Mouse (Mus musculus) G1E (cell line): ENCODE results near the gene Nuak2. TPM values are rescaled to one million over a fixed set of nuclear protein-coding genes. Genes with fewer than 3 reads are reported as not detected.
"Not testable (repeated sequence)": the region's sequence is repeated elsewhere in the genome, so short reads cannot be mapped to it uniquely, and the experiment has no call there.

Experiments
- ATAC-seq: 2 replicates; pipeline ENCODE4 v1.8.0; 2016; ENCODE audit warnings: mild to moderate bottlenecking; ENCODE audit not compliant: insufficient number of reproducible peaks, poor library complexity, low FRiP score, severe bottlenecking; ENCODE audit errors: extremely low read depth
- DNase-seq: peaks from one replicate; pipeline ENCODE4 v3.0.0; 2012; ENCODE audit warnings: low spot score
- H3K27me3 ChIP-seq: 2 replicates; pipeline ENCODE4 v1.6.1; 2012; ENCODE audit warnings: mild to moderate bottlenecking, low read length, inconsistent platforms; ENCODE audit not compliant: insufficient read depth
- H3K36me3 ChIP-seq: replicated peaks from 2 replicates; pipeline ENCODE3; 2012; ENCODE audit warnings: mild to moderate bottlenecking, inconsistent platforms
- H3K4me1 ChIP-seq: 2 replicates; pipeline ENCODE4 v1.6.1; 2012; ENCODE audit warnings: low read depth, low read length, inconsistent platforms, mixed read lengths; ENCODE audit not compliant: insufficient read depth
- H3K4me3 ChIP-seq: 2 replicates; pipeline ENCODE4 v1.5.1; 2012; ENCODE audit warnings: low read depth, mild to moderate bottlenecking, inconsistent platforms, low read length, moderate library complexity, mixed read lengths
- H3K9me3 ChIP-seq: replicated peaks from 2 replicates; pipeline ENCODE4 v1.6.1; 2012; ENCODE audit warnings: inconsistent platforms
- CTCF ChIP-seq: IDR thresholded peaks from 2 replicates; pipeline ENCODE4 v1.5.1; 2012; ENCODE audit warnings: low read depth, low read length, inconsistent platforms, mixed read lengths
- GATA1 ChIP-seq: IDR thresholded peaks from 2 replicates; pipeline ENCODE4 v1.6.1; 2012; ENCODE audit warnings: borderline replicate concordance, low read length, inconsistent platforms, mixed read lengths
- GATA2 ChIP-seq: IDR thresholded peaks from 2 replicates; pipeline ENCODE4 v1.6.1; 2012; ENCODE audit warnings: low read depth, low read length, inconsistent platforms, borderline replicate concordance
- POLR2AphosphoS5 ChIP-seq: IDR thresholded peaks from 2 replicates; pipeline ENCODE4 v1.6.1; 2012; ENCODE audit warnings: low read depth, low read length, inconsistent platforms; ENCODE audit not compliant: insufficient replicate concordance
- TAL1 ChIP-seq: conservative IDR thresholded peaks from 2 replicates; pipeline ENCODE4 v1.6.1; 2012; ENCODE audit warnings: low read depth, low read length, inconsistent platforms, mixed read lengths
- polyA plus RNA-seq: library from polyadenylated mRNA; stranded (reverse); fragments of >175 nt; gene quantifications from 2 replicates; pipeline ENCODE4 v1.2.3, GENCODE M21; 2012
- total RNA-seq, 2 experiments: library from RNA; stranded (forward) in 1 of 2; stranded (reverse) in 1 of 2; fragments of 200-1000 nt in 1 of 2; fragments of >200 nt in 1 of 2; fragmentation: Nextera tagmentation in 1 of 2; gene quantifications; 2 replicates each; pipeline ENCODE4 v1.2.3; 2014 to 2017

The Nuak2 gene
- total and polyA plus RNA-seq, 3 experiments, result 0.33 TPM; not detected in 2

DNA sequence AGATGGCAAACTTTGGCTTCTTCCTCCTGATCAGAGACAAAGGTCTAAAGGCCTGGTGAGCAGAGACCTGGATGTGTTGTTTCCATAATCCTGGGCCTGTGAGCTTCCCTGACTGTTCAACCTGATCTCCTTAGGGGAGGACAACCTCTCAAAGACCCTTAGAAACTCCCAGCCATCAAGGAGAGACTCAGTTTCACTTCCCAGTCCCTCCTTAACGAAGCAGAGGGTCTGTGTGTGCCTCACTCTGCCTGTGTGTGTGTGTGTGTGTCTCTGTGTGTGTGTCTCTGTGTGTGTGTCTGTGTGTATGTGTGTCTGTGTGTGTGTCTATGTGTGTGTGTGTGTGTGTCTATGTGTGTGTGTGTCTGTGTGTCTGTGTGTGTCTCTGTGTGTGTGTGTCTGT is 27.7 kb downstream of the Nuak2 start:
- H3K4me1 ChIP-seq, result peaks cover 64% of the 10 kb centered on the region
- no peak for TF ChIP-seq POLR2AphosphoS5
- no peak for TF ChIP-seq TAL1
- no peak for TF ChIP-seq CTCF
- TF ChIP-seq GATA2, result no peak
- TF ChIP-seq GATA1, result no peak
- H3K9me3 ChIP-seq, result no peaks in the 10 kb centered on the region
- DNase-seq, result no peak
- H3K27me3 ChIP-seq, result peaks cover 14% of the 10 kb centered on the region; the same call in 1 of the 2 replicates
- H3K36me3 ChIP-seq, result peaks cover 34% of the 10 kb centered on the region
- H3K4me3 ChIP-seq, result no peak overlapping the region
- no peak for ATAC-seq

DNA sequence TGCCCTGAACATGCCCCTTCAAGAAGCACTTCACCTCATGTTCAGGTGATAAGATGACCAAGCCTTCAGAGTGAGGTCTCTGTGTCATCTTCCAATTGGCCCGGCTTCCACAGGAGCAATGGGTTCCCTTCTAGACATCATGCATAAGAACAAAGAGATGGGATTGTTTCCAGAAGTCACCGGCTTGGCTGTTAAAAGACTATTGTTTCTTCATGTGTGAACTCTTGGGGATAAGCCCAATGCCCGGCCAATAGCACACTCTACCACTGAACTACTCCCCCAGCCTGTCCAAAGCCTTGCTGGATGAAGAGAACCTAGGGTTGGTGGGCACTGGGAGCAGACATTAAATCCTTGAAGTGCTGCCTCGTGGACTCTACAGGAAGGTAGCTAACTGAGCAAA is 29.6 kb downstream of the Nuak2 start:
- Histone ChIP-seq H3K36me3 (peaks cover 40% of the 10 kb centered on the region), H3K4me3 (no peak overlapping the region), H3K4me1 (peaks cover 49% of the 10 kb centered on the region), H3K9me3 (peaks cover 2% of the 10 kb centered on the region), H3K27me3 (peaks cover 14% of the 10 kb centered on the region; the same call in 1 of the 2 replicates)
- ATAC-seq, result no peak
- TF ChIP-seq GATA1 (no peak), CTCF (no peak), GATA2 (no peak), TAL1 (no peak), POLR2AphosphoS5 (no peak)
- DNase-seq, result no peak

DNA sequence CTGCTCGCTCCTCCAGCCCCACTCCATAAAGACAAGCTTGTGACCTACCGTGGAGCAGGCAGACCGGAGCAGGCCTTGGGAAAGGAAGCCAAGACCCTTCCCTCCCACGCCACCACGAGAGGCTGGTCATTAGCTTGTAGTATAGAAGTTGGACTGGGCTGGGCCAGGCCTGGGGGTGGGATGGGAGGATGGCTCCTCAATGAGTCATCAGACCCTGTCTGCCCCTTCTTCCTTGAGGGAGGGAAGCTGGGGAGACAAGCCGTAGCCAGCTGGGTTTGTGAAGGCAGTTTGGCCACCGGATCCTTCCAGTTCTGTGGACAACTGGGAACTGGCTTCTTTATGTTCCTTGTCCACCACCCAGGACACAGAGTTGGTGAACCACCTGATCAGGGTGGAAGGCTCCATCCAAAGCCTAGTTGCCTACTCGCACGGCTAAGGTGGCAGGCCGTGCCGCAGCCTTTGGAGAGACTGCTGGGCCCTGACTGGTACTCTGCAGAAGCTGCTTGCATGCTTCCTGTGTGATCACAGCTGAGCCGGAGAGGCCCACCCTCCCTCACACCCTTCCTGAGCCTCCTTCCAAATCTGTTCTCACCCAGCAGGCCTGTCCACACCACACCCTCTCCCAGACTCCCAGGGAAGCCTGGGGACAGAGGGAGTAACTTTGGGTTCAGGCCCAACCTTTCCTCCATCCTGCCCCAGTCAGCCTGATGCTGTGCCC is 30.4 kb downstream of the Nuak2 start:
- Histone ChIP-seq H3K9me3 (peaks cover 9% of the 10 kb centered on the region), H3K36me3 (peaks cover 44% of the 10 kb centered on the region), H3K27me3 (peaks cover 14% of the 10 kb centered on the region; the same call in 1 of the 2 replicates), H3K4me3 (no peak overlapping the region), H3K4me1 (peaks cover 41% of the 10 kb centered on the region)
- TF ChIP-seq POLR2AphosphoS5 (no peak), CTCF (no peak), GATA2 (no peak), TAL1 (no peak), GATA1 (no peak)
- DNase-seq (no peak), ATAC-seq (no peak)

DNA sequence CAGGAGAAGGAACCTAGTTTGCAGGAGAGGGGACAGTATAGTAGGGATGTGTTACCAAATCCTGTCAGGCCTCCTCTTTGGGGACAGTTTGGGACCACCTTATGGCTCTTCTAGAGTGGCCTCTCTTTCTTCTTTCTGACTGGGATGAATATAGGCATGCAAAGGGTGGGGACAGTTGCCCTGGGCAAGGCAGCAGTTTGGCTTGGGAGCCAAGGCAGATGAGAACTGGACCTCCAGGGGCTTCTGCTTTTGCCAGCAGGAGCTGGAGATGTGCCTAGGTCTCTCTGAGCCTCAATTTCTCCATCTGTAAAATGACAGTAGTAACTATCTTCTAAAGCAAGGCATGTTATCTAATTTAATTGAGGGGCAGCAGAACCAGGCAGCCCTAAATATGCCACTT is 31.0 kb downstream of the Nuak2 start:
- no peak for TF ChIP-seq TAL1
- no peak for TF ChIP-seq GATA1
- TF ChIP-seq POLR2AphosphoS5, result no peak
- no peak for TF ChIP-seq GATA2
- no peak for TF ChIP-seq CTCF
- peaks cover 9% of the 10 kb centered on the region for H3K9me3 ChIP-seq
- H3K4me1 ChIP-seq, result peaks cover 35% of the 10 kb centered on the region
- no peak for ATAC-seq
- DNase-seq, result no peak
- no peak overlapping the region for H3K4me3 ChIP-seq
- H3K27me3 ChIP-seq, result peaks cover 17% of the 10 kb centered on the region; the same call in 1 of the 2 replicates
- H3K36me3 ChIP-seq, result peaks cover 44% of the 10 kb centered on the region

DNA sequence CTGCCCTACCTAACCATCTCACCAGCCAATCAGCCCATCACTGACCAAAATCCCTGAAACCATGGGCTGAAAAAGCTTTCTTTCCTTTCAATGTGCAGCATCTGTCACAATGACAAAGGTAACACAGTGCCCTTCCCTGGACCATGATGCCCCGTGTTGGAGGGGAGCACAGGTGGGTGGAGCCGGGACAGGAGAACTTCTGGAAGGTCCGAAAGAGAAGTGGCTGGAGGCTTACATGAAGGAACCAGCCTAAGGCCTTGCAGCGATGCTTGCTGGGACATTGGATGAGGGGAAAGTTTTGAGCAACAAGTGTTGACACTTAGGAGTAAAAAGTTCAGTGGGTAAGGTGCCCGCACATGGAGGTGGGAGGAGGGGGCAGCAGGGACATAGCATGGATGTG is 32.5 kb downstream of the Nuak2 start:
- TF ChIP-seq GATA1 (no peak), GATA2 (no peak), POLR2AphosphoS5 (no peak), CTCF (no peak), TAL1 (no peak)
- peaks cover 44% of the 10 kb centered on the region for H3K36me3 ChIP-seq
- H3K4me1 ChIP-seq, result peaks cover 23% of the 10 kb centered on the region
- peaks cover 17% of the 10 kb centered on the region; the same call in 1 of the 2 replicates for H3K27me3 ChIP-seq
- DNase-seq (no peak), ATAC-seq (no peak)
- H3K4me3 ChIP-seq, result no peak overlapping the region
- H3K9me3 ChIP-seq, result peaks cover 9% of the 10 kb centered on the region

DNA sequence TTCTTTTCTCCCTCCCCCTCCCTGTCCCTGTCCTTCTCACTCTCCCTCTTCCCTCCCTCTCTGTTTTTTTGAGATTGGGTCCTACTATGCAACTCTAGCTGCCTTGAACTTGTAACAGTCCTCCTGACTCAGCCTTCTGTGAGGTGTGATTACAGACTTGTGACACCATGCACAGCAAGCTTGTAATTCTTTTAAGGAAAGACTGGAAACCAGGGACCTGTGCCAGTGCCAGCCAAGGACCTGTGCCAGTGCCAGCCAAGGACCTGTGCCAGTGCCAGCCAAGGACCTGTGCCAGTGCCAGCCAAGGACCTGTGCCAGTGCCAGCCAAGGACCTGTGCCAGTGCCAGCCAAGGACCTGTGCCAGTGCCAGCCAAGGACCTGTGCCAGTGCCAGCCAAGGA is 33.1 kb downstream of the Nuak2 start:
- H3K4me3 ChIP-seq, ATAC-seq: not testable (repeated sequence)
- peaks cover 24% of the 10 kb centered on the region for H3K4me1 ChIP-seq

DNA sequence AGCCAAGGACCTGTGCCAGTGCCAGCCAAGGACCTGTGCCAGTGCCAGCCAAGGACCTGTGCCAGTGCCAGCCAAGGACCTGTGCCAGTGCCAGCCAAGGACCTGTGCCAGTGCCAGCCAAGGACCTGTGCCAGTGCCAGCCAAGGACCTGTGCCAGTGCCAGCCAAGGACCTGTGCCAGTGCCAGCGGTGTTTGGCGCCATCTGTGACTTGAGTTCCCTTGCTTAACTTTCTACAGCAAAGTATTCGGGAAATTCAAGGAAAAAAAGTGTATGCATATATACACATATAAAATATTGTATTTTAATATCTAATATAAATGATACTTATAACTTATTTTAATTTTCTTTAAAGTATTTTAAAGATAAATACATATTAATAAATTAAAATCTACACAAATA is 33.7 kb downstream of the Nuak2 start:
- H3K27me3 ChIP-seq, result peaks cover 17% of the 10 kb centered on the region; the same call in 1 of the 2 replicates
- H3K9me3 ChIP-seq, DNase-seq, ATAC-seq, H3K4me3 ChIP-seq: not testable (repeated sequence)
- H3K4me1 ChIP-seq, result peaks cover 24% of the 10 kb centered on the region
- peaks cover 45% of the 10 kb centered on the region for H3K36me3 ChIP-seq

More for the DNA sequence above, 33.1 kb downstream of the Nuak2 start:
- Histone ChIP-seq H3K27me3 (peaks cover 17% of the 10 kb centered on the region; the same call in 1 of the 2 replicates), H3K36me3 (peaks cover 44% of the 10 kb centered on the region)
- H3K9me3 ChIP-seq, DNase-seq: not testable (repeated sequence)
